Mouse (Mus musculus) mesoderm, embryonic 11.5 days (tissue): Measurements from ENCODE around the gene Tfap4.

Experiments used
- DNase-seq: peaks from one replicate; pipeline ENCODE4 v3.0.0-alpha.2; 2012; ENCODE audit warnings: low read depth, low spot score

The Tfap4 gene

DNA sequence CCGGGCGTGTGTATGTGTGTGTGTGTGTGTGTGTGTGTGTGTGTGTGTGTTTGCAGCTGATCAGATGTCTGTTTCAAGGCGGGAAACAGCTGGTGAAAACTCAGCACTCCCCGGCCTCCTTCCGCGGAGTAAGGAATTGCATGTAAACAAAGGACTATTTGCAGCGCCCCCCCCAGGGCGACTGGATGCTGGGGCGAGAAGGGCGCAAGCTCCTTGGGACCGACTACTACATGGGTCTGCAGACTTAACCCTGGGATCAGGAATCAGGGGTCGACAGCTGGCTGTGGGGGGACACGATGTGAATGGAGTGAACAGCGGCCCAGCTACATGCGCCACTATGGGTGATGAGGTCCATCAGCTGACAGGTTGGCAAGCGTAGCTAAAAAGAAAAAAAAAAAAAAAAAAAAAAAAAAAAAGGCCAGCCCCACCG, at the start of gene Tfap4:
TSS of gene Tfap4 (minus strand) at position 140 of the 430 bp plus-strand sequence.
- peak; percentile 92 for DNase-seq

DNA sequence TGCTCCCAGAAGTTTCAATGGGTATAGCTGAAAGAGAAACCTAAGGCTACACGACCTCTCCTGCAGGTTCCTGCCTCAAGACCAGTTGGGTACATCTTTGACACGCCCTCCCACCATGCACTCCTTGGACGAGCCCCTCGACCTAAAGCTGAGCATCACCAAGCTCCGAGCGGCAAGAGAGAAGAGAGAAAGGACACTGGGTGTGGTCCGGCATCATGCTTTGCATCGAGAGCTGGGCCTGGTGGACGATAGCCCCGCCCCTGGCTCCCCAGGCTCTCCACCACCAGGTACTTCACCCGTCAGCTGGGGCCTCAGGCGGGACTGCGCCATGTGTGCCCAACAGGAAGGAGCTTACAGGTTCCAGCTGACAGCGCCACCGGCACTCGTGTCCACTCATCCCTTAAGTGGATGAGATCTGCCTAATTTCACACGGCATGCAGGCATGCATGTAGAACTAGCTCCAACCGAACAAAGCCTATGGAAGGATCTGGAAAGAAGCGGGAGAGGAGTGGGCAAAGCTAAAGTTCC, 48.9 kb upstream of the Tfap4 start:
- no peak for DNase-seq

DNA sequence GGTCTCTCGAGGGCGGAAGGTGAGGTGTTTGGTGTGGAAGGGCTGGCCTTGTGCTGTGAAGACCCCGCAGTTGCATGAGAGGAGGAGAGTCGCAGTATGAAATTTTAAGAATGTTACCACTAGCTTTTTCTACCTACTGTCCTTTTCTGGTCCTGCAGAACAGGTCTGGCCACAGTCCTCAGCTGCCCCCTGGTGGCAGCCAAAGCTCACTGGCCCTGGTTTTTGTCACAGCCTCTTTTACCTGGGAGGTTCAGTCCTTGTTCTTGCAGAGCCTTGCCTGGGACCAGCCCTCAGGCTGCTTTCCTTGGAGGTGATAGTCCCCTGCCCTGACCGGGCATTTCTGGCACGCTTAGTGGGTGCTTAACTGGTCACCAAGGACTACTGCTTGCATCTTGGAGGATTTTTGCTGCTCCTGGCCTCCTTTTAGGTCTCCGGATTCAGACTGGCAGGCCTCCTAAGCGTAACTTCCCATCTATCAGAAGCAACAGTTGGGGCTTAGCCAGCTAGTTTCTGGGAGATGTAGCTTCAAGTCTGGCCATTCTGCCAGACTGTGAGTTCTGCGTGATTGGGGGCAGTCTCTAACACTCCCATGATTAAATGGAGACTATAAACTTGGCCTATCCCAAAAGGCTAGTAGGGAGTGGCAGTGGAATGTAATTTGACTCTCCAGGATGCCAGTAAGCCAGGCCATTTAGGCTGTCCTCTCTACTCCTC, 48.3 kb upstream of the Tfap4 start:
- peak; percentile 89 for DNase-seq

DNA sequence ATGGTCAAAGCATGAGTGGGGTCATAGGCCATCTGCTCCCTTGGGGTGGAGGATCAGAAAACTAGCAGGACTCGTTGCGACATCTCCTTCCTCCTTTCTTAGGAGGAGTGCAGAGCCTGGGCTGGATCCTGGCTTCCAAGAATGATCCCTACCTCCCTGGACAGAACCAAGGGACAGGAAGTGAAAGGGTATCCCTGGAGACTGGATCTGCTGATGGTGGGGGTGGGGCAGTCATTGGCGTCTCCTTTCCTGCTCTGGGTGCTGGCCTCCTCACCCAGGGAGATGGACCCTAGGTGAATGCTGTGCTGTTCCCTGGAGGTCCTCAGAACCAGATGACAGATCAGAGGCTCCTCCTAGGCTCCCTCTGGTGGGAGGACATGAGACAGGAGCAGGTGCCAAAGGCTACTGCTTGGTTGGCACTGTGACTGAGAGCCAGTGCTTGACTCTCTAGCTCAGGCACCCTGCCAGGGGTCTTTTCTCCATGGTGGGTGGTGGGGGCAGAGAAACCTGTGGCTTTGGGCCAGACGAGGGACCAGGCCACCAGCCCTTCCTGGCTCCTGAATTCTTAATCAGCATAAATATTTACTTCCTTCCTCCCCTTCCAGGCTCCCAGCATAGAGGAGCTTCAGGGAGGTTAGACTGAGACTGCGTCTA, 46.9 kb upstream of the Tfap4 start:
- no peak for DNase-seq

DNA sequence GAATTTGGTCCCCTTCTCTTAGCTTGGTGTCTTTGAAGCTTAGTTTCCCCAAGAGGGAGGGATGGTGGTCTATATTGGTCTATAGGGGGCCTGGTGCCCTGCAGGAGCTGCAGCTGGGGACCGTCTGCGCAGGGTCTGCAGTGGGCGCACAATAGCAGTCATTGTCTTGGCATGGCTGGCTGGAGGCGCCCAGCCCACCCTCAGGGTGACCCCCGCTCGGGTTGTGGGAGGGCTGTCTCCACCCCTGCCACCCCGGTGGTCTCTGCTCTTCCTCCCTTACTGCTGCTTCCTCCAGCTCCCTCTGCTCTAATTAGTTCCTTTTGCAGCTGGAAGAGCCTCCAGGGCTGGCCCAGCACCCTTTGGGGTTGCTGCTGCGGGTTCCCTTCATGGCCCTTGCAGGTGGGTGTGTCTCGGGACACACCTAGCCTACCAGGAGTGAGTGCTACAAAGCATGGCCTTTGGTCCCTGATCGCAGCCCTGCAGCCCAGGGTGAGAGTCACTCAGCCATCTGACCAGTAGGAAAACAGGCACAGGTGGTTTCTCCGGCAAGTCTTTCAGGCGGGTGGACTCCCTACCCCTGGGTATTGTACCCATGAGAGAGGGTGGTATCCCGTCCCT, 46.0 kb upstream of the Tfap4 start:
- no peak for DNase-seq

DNA sequence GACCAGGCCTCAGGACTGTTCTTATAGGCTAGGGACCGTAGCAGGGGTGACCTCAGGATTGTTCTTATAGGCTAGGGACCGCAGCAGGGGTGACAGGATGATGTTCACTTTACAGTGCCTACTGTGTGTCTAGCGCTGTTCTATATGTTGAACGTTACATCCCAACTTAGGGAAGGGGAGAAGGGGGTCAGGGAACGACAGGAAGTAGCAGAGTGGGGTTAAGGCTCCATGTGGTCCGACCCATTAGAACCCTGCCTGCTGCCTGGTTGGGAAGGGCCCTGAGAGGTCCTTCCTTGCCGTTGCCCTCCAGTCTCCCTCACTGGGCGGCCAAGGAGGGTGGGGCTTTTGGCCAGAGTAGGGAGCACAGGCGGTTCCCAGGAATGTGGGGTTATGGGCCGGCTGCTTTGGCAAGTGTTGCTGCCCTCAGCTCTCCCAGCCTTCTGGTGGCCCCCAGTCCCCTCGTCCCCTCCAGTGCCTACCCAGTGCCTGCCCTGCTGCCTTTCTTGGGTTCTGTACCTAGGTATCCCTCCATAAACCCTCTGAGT, 44.7 kb upstream of the Tfap4 start:
- no peak for DNase-seq

DNA sequence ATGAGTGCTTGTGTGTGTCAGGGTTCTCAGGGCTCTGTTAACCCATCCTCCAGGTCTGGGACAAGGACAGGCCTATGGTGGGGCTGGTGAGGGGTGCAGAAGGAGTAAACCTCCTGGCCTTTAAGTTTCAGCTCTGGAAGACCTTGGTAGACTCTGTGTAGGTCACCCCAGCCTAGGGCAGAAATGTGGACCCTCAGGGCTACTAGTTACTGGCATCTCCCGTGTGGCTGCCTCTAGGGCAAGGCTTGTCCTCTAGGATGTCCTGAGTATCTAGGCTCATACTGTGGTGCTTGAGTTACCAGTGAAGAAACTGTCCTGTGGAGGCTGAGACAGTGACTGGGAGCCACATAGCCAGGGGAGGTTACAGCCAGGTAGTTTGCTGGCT, 43.8 kb upstream of the Tfap4 start:
- no peak for DNase-seq

DNA sequence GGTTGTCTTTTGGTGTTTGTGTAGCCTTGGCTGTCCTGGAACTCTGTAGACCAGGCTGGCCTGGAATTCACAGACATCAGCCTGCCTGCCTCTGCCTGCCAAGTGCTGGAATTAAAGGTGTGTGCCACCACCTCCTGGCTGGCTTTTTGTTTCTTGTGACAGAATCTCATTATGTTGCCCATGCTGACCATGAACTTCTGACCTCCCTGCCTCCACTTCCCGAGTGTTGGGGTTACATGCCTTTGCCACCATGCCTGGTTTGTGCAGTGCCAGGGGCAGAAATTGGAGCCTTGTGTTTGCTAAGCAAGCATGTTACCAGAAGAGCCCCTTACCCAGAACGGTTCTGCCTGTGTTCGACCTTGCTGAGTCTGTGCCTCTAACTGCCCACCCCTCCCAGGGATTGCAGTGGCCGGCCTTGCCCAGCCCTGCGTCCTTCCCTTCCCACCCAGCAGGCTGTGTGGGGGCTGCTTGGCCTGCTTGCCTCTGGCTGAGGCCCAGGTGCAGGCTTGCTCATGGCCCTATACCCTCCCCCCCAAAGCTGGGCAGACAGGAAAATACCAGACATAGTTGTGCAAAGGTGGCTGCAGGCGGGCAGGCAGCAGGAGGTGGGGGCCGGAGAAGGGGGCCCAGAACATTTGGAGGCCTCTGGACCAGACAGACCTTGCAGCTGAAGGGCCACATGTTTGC, 43.3 kb upstream of the Tfap4 start:
- DNase-seq, result peak; percentile 56

DNA sequence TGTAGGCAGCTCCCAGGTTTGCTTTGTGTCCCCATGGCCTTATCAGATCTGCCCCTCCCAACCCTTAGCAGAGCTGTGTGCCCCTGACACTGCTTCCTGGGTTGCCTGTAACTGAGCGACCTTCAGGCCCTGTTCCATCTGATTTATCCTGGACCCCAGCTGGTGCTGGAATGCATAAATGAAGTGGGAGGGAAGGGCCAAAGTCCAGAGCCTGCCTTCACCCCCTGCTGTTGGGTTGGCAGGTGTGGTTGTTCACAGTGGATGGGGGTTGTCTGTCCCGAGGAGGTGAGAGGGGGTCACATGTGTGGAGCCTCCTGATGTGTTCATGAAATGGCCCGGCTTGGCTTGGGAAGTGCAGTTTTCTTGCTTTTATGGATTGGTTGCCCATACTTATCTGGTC, 42.5 kb upstream of the Tfap4 start:
- DNase-seq, result peak; percentile 54

DNA sequence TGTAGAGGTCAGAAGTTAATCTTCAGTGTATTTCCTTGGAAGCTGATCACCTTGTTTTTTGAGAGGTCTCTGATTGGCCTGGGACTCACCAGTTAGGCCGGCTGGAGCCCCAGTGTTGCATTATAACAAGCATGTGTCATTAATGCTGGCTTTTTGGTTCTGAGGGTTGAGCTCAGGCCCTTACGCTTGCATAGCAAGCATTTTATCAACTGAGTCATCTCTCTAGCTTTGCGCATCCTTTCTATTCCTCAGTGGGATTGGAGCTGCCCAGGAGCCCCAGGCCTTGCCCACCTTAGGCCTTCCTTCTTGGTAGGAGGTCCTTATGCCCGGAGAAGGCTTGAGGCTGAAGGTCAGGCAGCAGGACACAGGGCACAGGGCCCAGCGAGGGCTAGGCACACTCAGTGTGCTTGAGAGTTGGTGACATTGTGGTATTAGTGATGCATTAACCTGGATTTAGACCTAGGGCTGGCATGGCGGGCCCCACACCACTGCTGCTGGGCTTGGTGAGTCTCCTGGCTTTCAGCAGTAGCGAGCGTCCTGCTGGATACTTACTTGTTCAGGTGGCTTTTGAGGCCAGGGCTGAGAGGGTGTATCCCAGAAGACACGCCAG, 41.2 kb upstream of the Tfap4 start:
- no peak for DNase-seq

DNA sequence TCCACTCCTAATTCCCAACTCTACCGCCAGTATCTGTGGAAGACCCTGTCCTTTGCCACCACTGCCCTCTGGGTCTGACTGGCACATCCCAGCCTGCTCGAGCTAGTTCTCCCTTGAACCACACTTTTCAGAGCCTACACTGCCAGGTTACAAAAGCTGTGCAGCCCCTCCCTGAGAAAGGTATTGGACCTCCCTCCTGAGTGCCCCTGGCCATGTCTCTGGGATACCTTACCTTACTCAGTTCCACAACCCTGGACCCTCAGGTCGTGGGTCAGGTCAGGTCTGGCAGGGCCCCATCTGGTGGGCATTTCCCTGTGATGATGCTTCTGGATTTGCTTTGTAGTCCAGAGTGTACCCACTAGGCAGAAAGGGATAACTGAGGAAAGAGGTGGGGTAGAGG, 40.0 kb upstream of the Tfap4 start:
- DNase-seq, result no peak

DNA sequence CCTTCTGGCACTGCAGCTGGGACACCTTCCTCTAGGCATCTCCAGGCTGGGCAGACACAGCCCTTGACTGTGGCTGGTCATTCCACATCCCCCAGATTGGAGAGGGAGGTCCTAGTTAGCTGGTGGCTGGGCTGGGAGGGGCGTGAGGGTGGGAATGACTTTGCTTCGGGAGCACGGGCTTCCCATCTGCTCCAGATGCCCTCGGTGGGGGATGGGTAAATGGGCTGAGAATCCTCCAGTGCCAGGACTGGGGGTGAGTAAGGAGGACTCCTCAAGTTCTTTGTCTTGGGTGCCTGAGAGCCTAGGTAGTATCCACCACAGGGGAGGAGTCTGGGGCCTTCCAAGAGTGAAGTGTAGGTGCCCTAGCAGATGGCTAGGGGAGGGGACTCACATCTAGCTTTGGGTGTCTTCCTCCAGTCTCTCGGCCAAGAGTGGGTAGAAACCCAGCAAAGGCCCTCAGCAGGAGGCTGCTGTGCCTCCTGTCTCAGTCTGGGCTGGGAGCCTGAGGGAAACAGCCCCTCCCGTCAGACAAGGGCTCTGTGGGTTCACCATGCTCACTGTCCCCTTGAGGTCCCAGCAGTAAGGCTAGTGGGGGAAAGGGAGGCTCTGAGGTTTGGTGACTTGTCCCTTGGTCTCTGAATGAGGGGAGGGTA, 39.4 kb upstream of the Tfap4 start:
- DNase-seq, result peak; percentile 52

DNA sequence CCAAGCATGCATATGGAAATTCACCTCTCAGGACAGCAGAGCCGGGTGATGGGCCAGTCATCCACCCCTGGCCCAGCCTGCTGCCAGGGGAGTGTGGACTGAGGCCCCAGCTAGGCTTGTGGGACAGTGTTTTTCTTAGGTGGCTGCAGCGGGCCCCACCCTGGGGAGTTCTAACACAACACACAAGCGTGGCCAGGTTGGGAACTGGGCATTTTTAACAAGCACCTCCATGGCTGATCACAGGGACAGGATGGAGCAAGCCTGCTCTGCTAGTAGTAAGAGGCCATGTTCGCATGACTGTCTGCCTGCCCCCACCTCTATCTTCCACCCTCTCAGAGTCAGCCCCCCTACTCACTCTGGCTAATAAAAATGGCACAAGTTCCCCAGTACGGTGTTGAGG, 38.4 kb upstream of the Tfap4 start:
- no peak for DNase-seq

DNA sequence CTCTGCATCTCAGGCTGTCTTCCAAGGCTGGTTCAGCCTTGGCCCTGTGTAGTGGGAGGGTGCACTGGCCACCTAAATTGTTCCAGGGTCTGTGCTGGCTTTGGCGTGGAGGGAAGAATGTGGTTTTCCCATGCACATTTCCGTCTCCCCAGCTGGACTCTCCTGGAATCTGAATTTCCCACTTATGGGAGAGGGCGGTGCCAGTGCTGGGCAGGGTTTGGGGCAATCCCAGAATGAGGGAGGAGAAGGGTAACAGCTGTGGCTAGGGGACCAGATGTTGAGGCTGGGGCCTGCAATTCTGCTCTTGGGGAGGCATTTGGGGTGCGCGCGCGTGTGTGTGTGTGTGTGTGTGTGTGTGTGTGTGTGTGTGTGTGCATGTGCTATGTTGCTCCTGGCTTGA, 37.6 kb upstream of the Tfap4 start:
- DNase-seq, result no peak

DNA sequence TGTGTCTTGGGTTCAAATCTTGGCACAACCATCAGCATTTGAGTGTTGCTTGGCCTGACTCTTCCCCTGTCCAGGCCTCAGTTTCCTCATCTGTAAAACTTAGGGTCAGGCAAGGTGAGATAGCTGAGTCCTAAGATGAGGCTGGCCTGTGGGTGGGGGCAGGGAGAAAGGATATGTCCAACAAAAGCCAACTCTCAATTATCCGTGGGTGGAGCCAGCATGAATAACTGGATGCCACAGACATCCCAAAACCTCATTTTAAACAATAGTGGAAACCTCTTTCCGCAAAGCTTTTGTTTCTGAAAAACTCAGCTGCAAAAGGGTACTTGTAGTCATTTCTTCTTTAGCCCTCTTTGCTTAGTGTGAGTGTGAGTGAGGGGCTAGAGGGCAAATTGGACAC, 37.2 kb upstream of the Tfap4 start:
- no peak for DNase-seq

DNA sequence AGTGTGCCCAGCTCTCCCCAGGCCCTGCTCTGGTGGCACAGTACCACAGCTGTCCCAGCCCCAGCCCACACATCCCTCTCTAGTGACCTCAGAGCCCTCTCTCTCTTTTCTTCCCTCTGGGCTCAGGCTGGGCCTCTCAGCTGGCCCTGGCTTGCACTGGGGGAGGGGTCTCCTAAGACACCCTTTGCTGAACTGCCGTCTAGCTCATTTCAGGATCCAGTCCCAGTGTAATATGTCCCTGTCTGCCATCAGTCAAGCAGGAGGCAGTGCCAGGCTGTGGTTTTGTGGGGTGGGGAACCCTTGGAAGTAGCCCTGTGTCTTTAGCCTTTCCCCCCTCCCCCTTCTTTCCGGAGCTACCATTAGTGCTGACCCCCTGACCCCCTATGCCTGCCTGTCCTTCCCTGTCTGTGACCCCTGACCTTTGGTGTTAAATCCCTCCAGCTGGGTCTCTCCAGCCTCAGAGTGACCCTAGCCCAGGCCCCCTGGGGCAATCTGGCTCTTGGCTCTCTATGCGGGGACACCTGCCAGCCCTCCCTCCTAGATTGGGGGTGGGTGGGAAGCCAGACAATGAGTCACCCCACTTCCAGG, 36.6 kb upstream of the Tfap4 start:
- DNase-seq, result peak; percentile 67

DNA sequence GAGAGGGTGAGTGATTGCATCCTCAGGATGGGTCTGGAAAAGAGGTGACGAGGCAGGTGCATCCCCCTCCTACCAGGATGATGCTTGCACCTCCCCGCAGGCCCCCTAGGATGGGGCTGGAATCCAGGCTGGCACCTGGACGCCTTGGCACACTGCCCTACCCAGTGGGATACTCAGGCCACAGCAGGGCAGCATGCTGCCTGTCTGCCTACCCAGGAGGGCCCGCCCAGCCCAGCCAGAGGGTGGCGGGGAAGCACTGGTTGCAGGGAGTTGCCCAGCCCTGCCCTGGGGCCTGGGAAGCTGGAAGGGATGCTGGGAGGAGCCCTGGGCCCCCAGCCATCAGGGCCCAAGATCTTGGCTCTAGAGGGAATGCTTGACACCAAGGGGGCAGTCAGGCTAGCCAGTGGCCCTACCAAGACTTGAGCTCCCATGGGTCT, 35.9 kb upstream of the Tfap4 start:
- no peak for DNase-seq

DNA sequence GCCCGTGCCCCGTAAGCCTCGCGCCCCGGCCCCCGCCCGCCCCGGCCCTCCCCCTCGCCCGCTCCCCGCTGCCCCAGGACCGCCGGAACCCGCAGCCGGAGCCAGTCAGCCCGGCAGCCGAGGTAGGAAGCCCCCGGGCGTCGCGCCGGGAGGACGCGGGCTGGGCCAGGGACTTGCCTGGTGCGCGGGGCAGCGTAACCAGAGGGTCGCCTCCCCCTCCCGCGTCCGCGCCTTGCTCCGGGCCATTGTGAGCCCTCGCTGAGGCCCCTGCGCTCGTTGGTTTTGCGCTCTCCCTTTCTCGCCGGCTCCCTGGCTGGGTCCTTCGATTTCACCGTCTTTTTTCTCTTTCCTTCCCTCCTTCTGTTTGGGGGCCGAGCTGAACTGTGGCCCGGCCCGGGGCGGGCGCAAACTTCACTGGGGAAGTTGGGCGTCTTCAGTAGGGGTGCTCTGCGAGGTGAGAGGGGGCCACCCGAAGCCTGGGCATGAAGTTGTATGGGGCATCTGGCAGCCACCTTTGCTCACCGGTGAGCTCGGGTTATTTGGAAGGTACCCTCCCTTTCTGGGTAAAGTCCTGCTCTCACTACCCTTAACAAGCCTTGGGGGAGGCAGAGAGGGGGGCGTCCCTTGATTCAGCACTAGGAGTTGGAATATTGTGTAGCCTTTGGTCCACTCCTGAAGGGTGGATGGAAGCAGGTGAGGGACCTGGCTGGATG, 35.3 kb upstream of the Tfap4 start:
- no peak for DNase-seq

DNA sequence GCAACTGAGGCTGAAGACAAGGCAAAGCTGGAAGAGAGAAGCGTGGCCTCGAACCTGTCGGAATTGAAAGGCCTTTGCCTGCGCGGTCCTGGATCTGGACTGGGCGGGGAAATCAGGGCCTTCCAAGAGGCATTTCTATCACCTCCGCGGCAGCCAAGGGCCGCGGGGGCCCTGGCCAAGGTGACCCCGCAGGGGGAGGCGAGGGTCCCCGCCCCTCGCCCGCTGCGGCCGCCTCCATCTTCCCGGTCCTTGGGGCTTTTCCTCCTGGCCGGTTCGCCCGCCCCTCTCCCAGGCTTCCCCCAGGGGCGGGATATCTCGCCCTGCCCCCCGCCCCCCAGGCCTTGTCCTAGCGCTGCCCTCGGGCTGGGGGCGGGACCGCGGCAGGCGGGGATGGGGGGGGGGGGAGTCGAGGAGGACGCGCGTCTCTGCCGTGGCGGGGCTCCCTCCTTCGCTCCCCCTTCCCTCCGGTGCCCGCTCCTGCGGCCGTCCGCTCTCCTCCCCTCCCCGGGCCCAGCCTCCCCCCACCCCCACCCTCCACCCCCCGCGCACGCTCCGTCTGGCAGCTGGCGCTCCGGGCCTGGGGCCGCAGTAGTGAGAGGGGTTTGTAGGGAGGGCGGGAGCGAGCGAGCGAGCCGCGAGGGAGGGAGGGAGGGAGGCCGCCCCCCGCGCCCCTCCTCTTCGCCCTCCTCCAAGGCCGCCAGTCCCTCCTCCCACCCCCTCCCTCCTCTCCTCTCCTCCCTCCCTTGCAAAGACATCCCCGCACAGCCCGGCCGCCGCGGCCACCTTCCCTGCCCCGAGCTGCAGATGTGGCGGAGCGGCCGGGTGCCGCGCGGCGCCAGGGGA, 34.5 kb upstream of the Tfap4 start, which contains the start of gene Glis2:
TSS of gene Glis2 (plus strand) at position 743 of the 843 bp plus-strand sequence.
- DNase-seq, result peak; percentile 94
